Mouse (Mus musculus) layer of hippocampus, adult 9-10 months (tissue): ENCODE data around the gene Zbtb16.

Experiments used
- DNase-seq: peaks from one replicate; pipeline ENCODE4 v3.0.0; 2022; ENCODE audit warnings: low spot score

Gene Zbtb16

DNA sequence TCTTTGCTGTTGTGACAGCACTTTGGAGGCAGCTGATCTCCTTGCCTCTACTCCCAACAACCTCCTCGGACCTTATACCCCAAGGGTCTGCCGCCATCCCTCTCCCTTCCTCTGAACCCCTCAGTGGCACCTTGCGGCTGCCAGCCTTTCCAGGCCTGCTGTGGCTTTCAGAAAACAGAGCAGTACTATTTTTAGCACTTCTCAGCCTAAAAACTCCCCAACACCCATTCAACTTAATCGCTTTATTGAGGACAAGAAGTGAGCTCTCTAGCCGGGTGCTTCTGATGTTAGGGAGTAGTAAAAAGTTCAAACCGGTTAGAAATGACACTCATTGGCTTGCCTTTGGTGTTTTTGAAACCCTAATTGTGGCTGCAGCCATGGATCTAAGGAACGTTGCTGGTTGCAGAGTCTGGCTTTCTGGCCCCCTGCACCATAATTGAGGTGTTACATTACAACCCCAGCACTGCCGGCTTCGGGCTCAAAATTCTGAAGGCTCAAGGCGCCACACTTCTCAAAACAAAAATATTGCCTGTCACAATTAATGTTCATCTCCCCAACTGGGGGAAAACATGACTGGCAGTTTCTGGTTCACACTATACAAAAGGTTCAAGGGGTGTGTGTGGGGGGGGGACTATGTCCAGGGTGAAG is 107.8 kb downstream of the Zbtb16 start:
- DNase-seq, result no peak

DNA sequence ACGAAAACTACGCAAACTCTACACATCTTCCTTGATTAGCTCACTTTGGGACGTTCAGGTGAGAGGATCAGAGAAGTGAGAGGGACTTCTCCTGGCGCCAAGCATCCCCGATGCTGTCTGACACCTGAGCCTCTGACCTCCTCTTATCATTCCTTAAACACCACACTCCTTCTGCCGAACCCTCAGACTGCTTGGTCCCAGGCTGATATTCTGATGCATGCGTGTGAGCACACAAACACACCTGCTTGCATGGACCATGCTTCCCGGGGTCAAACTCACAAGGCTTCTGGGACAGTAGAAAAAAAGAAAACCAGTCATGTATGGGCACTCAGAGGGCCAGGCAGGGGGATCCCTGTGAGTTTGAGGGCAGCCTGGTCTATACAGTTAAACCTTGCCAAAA is 109.7 kb downstream of the Zbtb16 start:
- DNase-seq, result no peak

- DNase-seq, result no peak
These were observed 110.1 kb downstream of the Zbtb16 start for GRCm38 (mm10) chr9:48725918-48726317.

- DNase-seq, result no peak
These were observed 110.9 kb downstream of the Zbtb16 start for GRCm38 (mm10) chr9:48725161-48725560.

DNA sequence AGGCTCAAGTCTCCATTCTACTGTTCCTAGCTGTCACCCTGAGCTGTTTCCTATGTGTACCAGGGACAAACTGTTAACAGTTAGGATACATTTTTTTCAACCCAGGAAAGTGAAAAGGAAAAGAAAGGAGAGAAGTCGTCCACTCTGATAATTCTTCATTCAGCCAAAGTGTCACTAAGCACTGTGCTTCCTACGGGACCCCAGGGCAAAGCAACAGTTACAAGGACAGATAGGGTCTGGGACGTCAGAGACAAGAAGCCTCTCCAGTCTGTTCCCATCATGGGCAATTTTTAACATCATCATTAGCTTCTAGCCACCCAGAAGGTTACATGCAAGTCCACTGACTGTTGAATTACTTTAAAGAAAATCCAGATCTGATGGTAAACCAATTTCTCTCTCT is 111.3 kb downstream of the Zbtb16 start:
- no peak for DNase-seq

DNA sequence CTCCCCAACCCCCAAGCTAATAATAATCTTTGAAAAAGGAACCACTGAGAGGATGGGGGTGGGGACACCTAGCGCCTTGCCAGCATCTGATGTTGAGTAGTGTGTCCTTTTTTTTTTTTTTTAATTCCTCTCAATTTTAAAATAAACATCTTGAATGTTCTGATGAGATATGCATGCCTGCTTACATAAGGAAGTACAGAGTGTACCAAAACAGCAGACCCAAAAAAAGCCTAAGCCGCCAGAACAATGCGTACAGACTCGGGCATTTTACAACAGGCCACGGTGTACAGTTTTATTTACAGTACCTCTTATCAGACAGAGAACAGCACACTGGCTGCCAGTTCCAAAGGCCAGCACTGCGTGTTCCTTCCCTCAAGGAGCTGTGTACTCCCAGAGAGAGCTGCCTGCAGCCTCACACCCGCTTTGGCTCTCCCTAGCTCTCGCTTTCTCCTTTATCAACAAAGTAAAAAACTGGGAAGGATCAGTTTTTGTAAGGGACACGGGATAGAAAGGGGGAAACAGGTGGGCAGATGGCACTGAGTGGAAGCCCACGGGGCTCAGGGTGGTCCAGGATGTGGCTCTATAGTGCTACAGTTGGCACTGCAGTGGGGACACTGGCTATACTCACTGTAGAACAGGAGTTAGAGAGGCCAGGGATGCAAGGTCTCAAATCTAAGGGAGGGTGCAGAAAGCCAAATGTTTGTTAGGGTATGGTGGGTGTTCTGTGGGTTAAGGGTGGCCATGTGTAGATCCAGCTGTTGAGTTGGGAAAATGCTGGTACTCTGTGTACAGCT is 112.3 kb downstream of the Zbtb16 start:
- DNase-seq, result peak; percentile 77

GRCm38 (mm10) chr9:48723025-48723424 is 113.0 kb downstream of the Zbtb16 start:
- no peak for DNase-seq

DNA sequence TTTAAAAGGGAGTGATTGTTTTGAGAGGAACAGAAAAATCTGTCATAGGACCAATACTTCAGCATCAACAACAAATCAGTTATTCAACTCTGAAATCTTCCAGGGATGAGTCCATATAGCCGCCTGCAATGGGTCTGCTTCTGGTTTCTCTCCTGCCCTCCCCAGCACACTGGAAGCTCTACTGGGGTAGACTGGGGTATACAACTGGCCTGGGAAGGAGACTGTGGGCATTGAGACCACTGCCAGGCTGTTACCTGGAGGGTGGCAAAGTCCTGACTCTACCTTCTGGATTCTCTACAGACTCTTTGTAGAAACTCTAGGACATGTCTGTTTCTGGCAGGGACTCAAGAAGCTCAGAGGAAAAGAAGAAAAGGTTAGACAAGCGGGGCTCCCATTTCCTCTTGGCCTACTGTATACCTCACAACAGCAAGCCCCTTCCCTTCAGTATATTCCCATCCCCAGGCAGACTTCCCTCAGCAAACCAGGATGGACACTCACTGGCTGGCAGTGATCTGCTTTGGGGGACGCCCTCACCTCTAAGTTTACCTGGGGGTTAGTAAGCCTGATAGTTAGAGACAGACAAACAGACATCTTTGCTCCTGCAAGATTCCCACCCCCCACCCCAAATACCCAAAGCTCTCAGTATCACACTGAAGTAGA is 113.6 kb downstream of the Zbtb16 start:
- no peak for DNase-seq

GRCm38 (mm10) chr9:48721655-48722054 is 114.4 kb downstream of the Zbtb16 start:
- DNase-seq, result no peak

DNA sequence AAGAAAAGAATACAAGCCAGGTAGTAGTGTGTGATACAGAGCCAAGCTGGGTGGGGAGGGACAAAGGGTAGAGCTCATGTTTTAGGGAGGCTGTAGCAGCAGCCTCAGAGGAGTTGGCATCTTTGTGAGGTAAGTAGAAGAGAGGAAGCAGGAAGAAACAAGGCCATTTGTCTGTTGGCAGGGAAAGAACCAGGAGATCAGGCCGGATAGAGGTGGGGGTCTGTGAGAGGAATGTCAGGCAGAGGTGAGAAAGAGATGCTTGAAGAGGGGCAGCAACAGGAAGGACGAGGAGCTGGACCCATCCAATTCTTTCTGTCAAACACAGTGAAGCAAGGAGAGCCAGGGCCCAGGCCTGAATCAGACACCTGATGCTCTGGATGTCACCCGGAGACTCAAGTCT is 114.8 kb downstream of the Zbtb16 start:
- DNase-seq, result no peak

GRCm38 (mm10) chr9:48720251-48720963 is 115.6 kb downstream of the Zbtb16 start:
- DNase-seq, result no peak

GRCm38 (mm10) chr9:48719619-48720018 is 116.4 kb downstream of the Zbtb16 start:
- no peak for DNase-seq

DNA sequence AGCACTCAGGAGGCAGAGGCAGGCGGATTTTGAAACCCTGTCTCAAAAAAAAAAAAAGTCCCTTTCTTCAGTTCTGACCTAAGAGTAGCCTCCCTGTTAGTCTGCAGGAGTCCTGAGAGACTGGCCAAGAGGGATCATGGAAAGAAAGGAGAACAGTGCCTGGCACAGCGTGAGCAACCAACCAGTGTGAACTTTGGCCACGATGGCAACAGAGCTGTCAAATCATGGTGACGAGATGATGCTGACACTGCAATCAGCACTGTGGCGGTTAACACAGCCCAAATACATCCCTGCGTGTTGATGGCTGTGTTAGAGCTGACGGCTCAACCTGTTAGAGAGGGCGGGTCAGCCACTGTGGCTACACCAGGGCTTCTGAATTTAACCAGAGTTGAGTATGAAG is 119.5 kb downstream of the Zbtb16 start:
- DNase-seq, result no peak

GRCm38 (mm10) chr9:48715042-48715441 is 121.0 kb downstream of the Zbtb16 start:
- no peak for DNase-seq

DNA sequence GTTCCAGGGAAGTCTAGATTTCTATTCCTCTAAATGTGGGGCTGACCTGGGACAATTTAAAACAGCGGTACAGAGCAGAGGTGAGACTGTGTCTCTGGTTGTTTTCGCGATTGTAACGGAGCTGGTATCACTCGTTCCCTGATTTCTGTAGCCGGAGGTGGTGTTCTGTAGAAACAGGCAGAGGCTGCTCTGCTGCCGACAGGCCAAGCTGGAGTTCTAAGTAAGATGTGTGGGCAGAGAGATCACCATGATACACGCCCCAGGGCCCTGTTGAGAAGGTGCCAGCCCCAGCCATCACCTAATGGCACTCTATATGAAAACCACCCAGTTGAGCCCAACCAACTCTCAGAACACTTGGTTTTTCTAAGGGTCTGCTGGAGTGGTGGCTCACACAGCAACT is 122.2 kb downstream of the Zbtb16 start:
- no peak for DNase-seq

DNA sequence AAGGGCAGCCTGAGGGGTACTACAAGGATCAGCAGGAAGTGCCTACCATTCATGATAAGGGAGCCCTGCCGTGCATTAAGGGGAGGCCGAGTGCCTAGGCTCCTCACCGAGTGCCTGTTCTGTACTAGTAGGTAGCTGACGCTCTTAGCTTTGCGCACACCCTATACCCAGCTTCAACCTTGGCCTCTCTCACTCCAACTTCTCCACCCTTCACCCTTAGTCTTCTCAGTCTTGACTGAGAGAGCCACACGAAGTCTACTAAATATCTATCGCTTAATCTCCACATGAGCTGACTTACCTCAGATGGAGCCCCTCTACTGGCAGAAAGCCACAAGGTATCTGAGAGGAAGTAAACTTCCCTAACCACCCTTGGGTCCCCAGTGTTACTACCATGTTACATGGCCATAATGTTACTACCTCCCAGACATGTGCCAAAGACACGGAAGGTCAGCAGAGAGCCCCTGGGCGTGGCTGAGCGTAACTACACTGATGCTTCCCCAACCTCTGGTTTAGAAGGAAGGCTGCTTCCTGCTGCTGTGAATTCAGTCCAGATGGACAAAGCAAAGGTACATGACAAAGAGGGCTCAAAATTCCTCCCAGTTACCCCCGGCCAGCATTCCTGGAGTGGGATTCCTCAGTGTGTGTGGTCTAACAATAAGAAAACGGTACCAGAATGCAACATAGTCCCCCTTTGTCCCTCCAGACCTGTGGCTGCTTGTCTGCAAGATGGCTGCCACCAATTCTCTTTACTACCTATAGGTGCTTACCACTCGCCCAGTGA is 122.8 kb downstream of the Zbtb16 start:
- no peak for DNase-seq

- no peak for DNase-seq
These were observed 124.2 kb downstream of the Zbtb16 start for GRCm38 (mm10) chr9:48711826-48712225.

GRCm38 (mm10) chr9:48711296-48711781 is 124.7 kb downstream of the Zbtb16 start:
- DNase-seq, result no peak

DNA sequence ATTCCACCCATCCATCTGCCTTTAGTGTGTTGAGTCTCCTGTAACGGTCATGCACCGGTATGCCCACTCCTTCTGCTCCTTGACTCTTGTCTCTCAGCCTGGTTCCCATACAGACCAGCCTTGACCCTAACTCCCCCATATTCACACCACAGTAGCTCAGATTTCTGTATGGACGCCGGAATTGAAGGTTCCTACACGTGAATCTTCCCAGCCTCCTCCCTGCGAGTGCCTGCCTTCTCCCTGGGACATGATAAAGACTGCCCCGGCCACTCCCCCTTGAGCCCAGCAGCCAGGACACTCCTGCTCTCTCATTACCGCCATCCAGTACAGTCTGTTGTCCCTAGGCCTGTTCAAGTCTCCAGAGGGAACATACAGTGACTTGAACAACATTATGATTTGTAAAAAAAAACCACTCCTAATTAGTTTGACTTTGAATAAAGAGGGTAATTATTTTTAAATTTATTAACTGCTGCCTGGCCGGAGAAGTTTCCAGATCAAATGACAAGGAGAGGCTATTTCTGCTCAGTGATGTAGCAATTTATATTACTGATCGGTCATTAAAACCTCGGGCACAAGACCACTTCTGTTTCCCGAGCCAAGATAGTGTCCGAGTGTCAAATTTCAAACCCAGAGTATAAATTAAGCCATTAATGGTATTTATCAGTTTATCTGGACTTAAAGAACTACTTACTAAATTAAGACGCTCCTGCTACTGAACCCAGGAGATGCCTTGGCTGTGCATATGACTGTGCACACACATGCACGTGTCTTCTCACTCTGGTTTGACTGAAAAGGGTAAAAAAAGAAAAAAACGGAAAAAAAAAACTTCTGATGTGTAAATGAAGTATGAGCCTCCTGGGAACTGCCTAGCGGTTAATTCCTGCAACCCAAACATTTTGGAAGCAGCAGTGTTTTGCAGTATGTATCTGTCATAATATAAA is 125.4 kb downstream of the Zbtb16 start:
- no peak for DNase-seq

- DNase-seq, result no peak
These were observed 128.2 kb downstream of the Zbtb16 start for GRCm38 (mm10) chr9:48707824-48708229.
